Mouse (Mus musculus): ENCODE results near the gene Abca14.

DNA sequence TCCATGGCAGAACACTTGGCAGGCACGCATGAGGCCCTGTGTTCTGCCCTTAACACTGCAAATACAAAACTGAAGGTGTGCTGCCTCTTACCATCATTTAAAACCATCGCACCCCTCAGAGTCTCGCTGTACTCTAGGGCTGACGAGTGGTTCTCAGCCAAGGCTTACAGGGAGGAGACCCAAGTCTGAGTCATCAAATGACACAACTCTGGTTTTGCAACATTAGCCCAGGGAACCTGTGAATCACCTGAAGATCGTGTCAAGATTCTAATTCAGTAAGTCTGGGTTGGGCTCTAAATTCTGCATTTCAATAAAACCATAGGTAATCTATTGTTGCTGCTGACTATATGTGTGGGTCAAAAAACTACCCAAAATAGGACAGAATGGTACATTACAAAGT, 23.2 kb upstream of the Abca14 start:
- TF ChIP-seq CTCF (IDR thresholded peaks at IDR 0.05) (no peak), POLR2A (IDR thresholded peaks at IDR 0.05; ENCODE audit: insufficient read depth, low read depth, low read length) (no peak)

Measured in heart, adult 2 months (tissue).